Mouse (Mus musculus) kidney, postnatal 25 days (tissue): ENCODE measurements at regions not wholly inside any gene's neighbourhood (a gene's known extent, or its start where the extent isn't known, plus 50 kb on each side); places are given as distances from the start of the nearest gene placed in this dataset.
A peak's percentile ranks its signal among the peaks of the same experiment; 100 is the strongest.

Experiments used
- DNase-seq, 2 experiments: peaks; one replicate each; pipeline ENCODE4 v3.0.0; 2021; ENCODE audit warnings: mixed read lengths in 2 of 2

DNA sequence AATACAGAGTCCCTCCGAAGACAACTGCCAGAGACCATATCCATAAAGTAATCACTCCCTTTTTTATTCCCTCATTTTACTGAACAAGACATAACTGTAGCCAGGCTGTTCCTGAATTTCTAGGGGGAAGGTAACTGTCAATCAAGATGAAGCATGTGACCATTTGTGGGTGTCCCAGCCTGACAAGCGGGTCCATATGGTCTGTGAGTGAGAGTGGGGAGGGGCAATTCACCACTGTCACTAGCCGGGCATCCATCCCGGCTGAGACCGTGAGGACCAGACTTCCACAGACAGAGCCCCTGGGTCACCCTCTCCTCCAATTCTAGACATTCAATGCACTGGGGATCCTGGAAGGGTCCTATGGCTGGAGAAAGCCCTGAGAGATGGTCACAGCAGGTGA lies 54.6 kb downstream of the Gm11733 start:
- no peak for DNase-seq

DNA sequence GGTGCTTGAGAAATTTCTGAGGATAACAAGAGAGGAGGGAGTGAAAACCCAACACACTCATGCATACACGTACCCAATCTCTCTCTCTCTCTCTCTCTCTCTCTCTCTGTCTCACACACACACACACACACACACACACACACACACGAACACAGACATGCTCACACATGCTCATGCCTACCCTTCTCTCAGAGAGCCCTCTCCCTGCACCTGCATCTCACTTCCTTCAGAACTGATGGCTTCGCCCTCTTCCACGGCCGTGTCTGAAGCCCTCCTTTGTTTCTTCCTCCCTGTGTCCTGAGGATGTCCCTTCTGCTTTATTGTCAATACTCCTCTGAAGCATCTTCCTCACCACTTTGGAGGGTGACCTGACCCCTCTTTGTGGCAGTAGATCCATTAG lies 56.4 kb downstream of the Gm11733 start:
- no peak for DNase-seq

DNA sequence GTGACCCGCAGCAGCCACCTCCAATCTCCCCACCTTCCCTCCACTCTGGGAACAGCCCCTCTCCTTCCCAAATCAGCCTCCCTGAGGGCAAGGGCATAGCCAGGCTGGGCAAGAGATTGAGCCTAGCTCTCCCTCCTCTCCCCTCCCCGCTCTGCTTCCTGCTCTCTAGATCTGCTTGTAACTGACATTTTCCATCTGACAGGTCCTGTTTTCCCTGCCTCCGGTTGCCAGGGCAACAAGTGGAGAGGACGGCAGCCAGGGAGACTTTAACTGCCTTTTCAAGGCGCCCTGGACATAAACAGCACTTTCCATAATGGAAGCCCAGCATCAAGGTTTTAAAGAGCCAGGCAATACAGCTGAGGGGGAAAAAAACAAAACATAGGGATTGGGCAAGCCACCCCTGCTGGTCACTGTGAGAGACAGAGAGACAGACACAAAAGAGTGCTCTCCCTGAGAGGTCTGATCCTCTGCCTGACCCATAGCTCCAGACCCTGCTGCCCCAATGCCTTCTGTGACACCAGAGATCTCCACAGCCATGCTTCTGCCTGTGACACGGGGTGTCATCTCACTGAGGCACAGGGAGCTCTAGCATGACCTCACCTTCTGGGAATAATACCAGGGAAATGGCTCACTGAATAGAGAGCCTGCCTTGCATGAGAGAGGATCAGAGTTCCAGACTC lies 57.2 kb downstream of the Gm11733 start:
- peak; percentile 70 to 88 for DNase-seq

DNA sequence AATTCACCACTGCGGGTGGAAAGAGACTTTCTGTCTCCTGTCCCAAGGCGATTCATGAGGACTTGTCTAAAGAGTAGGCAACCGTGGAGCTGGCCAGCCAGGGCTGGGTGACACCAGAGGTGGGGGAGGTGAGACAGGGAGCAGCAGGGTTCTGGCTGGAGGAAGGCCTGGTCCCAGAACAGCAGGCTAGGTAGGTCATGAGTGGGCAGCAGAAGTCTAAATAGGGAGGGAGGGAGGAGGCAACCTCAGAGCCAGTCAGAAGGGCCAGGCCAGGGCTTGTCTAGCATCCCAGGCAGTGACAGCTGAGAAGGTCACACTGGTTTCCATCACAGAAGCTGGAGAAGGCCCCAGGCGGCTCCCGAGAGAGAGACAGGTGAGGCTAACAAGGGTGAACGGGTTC lies 59.0 kb downstream of the Gm11733 start:
- DNase-seq: no peak

DNA sequence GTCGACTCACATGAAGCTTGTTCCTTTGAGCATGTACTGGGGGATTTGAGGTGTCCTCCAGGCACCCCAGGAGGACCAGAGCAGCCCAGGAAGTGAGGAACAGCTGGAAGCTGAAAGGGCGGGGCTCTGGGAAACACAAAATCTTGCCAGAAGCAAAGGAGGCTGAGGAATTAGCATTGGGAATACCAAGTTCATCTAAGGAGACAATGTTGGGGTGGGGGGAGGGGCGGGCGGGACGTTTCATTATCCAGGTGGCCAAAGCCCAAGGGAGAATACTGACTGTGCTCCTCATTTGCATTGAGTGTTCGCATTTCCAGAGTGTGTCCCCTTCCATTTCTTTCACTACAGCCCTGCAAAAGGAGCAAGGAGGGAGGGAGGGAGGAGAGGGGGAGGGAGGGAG lies 60.3 kb downstream of the Gm11733 start:
- DNase-seq: no peak

DNA sequence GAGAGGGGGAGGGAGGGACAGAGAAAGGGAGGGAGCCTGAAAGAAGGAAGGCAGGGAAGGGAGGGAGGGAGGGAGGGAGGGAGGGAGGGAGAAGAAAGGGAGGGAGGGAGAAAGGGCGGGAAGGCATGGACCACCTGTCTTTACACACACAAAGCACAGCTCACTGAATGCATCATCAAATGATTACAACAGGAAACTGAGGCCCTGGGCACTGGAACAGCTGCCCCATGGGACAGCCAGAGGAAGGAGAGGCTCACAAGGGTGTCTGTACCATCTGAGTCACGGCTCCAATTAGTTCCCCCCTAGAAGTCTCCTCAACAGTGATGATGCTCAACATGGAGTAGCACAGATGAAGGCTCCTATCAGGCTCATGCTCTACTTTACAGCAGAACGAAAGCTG lies 60.8 kb downstream of the Gm11733 start:
- no peak for DNase-seq

DNA sequence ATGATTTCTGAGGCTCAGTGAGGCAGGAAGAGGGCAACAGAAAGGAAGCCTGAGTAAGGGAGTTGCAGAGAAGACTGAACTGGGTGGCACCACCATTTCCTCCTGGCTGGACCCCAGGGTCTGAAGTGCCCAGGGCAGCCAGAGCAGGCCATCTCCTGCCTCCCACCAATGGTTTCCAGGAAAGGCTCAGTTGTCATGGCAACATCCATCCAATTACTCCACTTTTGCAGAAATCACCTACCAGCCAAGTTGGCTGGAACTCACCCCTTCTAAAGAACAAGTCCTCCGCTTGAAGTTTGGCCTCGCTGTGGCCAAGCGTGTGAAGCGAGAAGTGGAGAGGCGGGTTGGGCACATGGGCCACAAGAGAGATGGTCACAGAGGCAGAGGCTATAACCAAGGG lies 67.8 kb downstream of the Gm11733 start:
- no peak for DNase-seq

DNA sequence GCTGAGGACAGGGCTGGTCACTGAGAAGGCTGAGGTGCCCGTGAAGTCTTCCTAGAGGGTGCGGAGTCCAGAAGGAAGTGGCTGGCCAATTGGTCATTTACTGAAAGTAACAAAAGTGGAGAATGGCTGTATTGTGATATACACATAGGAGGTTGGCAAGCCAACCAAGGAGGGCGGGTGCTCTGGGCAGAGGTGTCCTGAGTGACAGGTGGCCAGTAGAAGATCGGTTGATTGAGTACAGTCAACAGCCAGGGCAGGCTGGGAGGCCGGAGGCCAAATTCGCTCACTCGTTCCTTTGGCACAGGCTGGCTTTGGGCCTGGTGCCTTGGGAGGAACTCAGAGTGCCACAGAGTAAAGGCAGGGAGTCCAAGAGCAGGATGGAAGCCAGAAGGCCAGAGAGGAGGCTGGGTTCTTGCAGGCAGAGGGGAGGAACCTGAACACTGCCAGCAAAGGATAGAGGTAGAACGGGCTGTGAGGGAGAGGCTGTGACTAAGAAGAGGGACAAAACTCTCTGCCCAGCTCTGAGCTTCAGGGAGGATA lies 68.3 kb downstream of the Gm11733 start:
- no peak for DNase-seq

DNA sequence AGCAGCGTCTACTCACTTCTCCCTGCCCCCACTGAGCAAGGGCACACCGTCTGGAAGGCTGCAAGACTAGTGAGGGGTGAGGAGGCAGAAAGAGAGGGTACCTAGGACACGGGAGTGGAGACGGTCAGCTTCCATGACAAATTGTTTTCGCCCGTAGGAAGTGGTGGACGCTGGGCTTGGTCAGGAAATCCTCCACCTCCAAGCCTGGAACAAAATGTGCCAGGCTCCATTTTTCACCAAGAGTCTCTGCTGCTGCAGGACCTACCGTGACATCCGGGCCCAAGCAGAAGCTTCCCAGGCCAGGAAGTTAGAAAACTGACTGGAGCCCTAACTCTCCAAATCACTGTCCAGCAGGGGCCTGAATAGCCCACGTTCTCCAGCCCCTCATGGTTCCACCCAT lies 69.9 kb downstream of the Gm11733 start:
- DNase-seq: peak; percentile 53 to 83

DNA sequence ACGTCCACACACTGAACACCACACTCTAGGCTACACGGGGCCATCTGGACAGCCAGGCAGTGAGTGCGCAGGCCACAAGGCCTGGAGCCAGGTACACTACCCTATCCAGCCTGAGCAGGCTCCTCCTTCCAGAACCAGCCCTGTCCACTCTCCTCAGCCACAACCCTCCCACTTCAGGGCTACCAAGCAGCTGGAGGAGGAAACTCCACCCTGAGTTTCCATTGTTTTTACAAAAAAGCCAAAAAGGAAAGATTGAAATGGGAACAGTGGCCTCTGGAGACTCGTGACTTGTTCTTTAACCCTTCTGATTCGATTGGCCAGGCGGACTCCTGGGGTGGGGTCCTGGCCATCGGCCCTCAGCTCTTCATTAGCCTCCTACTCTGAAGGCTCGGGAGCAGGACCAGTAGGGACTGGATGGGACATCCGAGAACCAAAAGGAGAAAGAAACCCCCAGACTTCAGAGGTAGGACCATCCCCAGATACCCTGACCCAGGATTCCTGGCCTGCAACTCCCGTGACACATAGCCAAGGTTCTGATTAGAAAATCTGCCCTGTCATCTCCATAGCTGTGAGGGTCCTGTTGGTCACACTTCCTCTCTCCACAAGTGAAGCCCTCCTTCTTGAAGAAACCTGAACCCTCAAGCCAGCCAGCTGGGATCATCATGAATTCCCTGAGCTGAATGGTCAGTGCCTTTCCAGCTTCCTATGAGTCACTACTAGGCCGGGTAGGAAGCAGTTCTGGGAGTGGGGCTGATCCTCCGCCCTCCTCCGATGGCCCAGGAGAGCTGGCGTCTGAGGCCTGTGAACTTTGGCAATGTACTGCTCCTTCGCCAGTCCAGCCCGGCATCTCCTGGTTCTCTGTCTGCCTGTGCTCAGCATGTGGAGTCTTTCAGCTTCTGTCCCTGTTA lies 73.6 kb downstream of the Gm11733 start:
- DNase-seq: peak; percentile 56 to 86

DNA sequence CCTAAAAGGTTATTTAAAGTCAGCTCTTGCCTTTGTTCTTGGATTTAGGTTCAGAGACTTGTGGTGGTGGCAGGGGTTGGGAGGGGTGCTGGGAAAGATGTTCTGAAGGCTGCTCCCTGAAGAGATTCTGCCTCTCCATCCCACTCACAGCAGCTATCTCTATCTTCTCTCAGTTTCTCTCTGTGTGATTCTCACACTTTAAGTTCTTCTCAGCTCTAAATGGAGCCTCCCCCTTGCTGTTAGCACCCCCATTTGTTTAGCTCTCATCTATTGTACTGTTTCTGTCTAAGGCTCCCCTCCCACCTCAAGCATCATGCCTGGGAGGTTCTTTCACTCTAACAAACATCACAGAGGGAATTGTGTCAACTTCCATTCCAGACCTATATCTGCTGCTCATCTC lies 75.7 kb downstream of the Gm11733 start:
- DNase-seq: no peak

DNA sequence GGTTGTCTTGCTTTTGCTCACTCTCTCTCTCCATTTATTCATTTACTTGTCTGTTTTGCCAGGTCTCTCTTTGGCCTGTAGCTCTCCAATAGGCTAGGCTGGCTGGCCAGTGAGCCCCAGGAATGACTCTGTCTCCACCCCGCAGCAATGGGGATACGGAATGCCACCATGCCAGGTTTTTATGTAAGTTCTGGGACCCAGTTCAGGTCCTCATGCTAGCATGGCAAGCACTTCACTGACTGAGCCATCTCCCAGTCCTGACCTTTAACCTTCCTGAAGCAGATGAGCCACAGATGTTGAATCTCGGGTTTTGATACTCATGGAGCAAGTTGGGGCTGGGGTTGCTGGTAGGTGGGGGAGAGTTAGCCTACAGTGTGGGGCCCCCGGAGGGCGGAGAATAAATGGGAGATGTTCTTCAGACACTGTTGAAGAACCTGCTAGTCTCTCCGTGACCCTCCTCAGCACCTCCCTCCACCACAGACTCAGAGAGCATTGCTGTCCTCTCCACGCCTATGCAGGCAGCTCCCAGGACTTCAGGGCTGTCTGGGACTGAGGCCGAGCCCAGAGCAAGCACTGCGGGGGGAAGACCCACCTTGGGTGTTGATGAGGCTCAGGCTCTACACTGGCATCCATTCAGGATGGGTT lies 83.9 kb downstream of the Gm11733 start:
- no peak for DNase-seq

DNA sequence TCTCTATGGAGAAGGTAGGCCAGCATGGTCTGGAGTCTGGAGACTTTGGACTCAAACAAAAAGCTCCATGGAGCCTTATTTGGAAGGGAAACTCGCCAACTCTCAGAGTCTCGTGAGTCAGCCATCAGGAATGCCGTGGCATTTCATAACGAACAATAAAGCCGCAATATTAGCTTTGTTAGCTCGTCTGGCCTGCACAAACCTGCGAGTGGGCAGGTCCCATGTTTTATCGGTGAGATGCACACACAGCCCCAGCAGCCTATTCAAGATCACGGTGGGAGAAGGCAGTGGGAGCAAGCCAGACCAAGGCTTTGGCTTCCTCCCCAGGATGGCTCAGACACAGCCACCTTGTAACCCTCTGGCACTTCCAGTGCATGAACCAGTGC lies 84.4 kb downstream of the Gm11733 start:
- DNase-seq: no peak

DNA sequence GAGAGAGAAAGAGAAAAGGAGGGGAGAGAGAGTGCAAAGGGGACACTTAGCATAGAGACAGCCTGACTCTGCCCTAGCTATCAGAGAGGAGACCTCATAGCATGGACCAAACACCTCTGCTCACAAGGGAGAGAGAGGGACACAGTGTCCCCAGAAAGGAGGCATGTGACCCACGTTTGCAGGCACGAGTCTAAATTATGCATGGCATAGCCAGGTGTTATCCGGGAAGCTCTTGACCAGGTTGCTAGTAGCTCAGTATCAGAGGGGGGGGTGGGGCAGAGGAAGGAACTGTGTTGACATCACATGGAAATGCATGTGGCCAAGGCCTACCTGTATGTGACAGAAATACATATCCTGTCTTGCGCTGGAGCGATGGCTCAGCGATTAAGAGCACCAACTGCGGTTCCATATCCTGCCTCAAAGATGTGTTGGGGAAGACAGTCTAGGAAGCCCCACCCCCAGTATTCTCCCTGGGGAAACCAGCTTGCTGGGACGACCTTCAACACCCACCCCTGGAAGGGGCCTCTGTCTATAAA lies 84.5 kb upstream of the Tnrc6c start:
- DNase-seq: peak in 1 of 2 experiments; percentile 54

DNA sequence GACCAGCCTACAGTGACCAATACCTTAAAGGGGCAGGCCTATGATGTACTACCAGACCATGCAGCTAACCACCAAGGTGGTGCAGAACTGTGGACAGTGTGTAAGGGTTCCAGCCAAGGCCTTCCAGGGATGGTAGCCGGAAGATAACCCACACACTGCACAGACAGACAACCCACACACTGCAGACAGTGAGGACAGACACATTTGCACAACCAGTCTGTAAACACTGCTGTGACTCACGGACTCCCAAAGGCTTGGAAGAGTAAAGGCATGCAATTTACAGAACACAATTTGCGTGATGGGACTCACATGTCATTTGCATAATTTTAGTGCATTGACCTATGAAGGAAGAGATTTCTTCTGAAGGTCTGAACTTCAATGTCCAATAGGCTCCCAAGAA lies 82.2 kb upstream of the Tnrc6c start:
- DNase-seq: no peak

DNA sequence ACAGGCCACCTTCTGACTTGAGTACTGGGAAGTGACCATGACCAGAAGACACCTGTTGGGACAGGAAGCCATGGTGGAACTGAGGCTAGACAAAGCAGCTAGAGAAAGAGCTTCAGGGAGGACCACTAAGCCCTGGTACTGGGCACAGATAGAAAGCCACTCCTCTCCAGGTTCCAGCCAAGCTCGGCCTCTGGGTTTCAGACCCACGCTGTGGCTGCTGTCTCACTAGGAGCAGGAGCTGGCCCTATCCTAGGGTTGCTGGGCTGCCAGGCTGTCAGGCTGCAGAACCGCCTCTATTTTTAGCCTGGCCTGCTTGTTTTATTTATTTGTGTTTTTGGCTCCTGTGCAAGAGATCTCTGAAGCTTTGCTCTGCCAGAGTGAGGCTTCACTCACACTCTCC lies 79.4 kb upstream of the Tnrc6c start:
- DNase-seq: peak in 1 of 2 experiments; percentile 52

DNA sequence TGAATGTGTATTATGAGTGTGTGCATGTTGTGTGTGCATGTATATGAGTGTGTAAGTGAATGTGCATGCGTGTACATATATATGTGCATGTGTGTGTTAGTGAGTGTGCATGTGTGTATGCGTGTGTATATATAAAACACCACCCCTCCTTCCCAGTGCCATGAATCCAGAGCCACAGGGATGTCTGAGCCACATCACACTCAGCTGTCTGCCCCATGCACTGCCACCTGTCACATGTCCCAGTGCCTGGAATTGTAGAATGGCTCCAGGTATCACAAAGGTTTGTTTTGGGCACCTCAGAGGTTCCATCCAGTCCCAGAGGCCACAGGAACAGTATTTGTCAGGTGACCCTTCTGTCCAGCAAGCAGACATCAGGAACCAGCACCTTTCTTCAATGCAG lies 75.0 kb upstream of the Tnrc6c start:
- DNase-seq: no peak

DNA sequence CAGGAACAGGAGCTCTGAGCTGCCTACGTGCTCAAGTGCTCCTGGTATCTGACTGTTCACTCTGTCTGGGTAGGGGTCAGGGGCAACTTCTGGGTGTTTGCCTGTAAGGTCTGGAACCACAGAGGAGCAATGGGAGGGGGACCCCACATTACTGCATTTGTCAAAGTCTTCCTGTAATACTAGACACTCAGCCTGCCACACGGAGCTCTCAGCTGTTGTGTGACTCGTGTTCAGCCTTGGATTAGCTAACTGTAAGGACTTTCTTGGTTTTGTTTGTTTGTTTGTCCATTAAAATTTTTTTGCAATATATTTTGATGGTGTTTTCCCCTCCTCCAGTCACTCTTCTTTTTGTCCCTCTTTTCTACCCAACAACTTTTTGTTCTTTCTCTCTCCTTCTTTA lies 74.4 kb upstream of the Tnrc6c start:
- no peak for DNase-seq

DNA sequence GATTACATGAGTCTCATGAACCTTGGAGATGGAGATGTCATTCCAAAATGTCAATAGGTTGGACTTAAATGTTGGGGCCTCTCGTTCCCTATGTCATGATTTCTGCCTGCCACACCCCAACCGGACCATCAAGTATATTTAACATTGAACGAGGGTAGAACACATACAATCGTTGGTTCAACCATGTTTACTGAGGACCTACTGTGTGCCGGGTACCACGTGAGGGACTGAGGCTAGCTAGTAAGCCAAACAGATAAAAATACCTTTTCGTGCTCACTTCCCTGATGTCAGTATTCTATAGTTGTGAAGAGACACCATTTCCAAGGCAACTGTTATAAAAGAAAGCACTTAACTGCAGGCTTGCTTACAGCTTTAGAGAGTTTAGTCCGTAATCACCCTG lies 70.6 kb upstream of the Tnrc6c start:
- no peak for DNase-seq

DNA sequence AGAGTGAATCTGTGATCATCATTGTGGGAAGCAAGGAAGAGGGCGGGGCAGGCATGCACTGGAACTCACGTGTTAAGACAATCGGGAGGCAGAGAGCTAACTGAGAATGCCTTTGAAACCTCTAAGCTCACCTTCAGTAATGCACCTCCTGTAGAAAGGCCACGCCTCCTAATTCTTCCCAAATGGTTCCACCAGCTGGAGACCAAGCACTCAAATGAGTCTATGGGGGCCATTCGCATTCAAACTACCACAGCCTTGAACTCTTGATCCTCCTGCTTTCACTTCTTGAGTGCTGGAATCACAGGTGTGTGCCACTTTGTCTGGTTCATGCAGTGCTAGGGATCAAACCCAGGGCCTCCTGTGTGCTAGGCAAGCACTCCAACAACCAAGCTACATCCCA lies 68.5 kb upstream of the Tnrc6c start:
- DNase-seq: no peak

DNA sequence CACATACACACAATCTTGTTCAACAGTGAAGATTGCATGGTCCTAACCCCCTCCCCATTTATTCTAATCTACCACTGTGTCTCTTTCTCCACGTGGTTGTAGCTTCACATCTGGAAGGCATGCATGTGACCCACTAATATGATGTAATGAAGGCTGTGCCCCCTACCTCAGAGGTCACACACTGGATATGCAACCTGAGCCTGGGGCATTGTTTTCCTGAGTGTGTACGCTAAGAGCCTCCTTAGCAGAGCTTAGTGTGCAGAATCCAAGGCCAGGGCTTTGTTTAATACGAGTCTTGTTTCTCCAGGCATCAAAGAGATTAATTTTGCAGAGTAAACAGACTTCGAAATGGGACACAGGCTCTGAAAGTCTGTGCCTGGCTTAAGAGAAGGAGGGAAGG lies 68.0 kb upstream of the Tnrc6c start:
- no peak for DNase-seq

DNA sequence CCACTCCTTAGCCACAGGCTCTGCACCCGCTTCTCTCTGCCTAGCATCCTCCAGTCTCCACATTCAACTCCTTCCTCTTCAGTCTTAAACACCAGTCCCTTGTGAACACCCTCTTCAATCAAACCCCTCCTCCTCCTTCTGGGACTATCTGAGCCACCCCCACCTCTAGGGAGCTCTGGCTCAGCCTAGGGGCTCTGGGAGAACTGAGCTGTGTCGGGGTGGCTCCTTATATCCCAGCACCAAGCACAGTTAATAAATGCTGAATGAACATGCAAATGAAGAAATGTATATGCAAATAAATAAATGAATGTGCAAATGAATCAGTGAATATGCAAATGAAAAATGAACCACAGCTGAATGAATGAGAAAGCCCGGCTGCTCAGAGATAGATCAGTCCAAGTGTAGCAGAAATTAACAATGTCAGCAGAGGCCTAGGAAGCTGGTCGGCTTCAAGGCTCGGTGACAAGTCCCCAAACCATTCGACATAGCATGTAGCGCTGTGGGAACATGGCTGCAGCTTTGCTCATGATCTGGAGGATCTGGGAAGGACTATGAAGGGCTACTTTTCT lies 67.1 kb upstream of the Tnrc6c start:
- no peak for DNase-seq

DNA sequence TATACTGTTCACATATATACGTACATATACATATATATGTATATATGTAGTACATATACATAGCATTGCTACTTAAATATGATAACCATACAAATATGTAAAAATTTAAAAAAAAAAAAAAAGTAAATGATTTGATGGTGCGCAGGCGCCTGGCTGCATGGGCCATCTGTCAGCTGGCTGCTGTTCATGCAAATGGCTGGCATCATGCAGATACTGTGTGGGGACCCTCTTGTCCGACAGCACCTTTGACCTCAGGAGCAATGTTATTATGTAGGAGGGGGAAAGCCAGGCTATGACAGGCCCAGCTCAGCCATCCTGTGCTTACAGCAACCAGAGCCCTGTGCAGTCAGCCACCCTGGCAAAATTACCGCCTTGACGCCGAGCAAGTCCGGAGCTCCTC lies 65.1 kb upstream of the Tnrc6c start:
- no peak for DNase-seq
